Mouse (Mus musculus) E14TG2a.4 (cell line): ENCODE results near the gene Cmss1.

Experiments
- H3K27me3 ChIP-seq: 2 replicates; pipeline ENCODE4 v1.6.1; 2014; ENCODE audit warnings: low read length, control low read depth; ENCODE audit not compliant: insufficient read depth
- H3K36me3 ChIP-seq: 2 replicates; pipeline ENCODE4 v1.6.1; 2014; ENCODE audit warnings: low read length, control low read depth; ENCODE audit not compliant: insufficient read depth
- H3K4me1 ChIP-seq: replicated peaks from 2 replicates; pipeline ENCODE4 v1.6.1; 2014; ENCODE audit warnings: low read depth, low read length, control low read depth
- H3K4me3 ChIP-seq: replicated peaks from 2 replicates; pipeline ENCODE4 v1.5.1; 2014; ENCODE audit warnings: mild to moderate bottlenecking, low read length
- H3K9me3 ChIP-seq: 2 replicates; pipeline ENCODE4 v1.6.1; 2014; ENCODE audit warnings: low read length, control low read depth
- CTCF ChIP-seq: conservative IDR thresholded peaks from 2 replicates; pipeline ENCODE4 v1.5.1; 2014; ENCODE audit warnings: low read length
- NANOG ChIP-seq: IDR thresholded peaks from 2 replicates; pipeline ENCODE4 v1.6.1; 2014; ENCODE audit warnings: borderline replicate concordance, low read length, mixed read lengths
- POU5F1 ChIP-seq: IDR thresholded peaks from 2 replicates; pipeline ENCODE4 v1.6.1; 2014; ENCODE audit warnings: low read length, borderline replicate concordance

Cmss1 gene

GRCm38 (mm10) chr16:57419881-57420280 lies 186.8 kb downstream of the Cmss1 start:
- no peaks in the 10 kb centered on the region; the same call in 1 of the 2 replicates for H3K9me3 ChIP-seq
- no peaks in the 10 kb centered on the region for H3K27me3 ChIP-seq
- H3K4me3 ChIP-seq = no peak overlapping the region
- TF ChIP-seq POU5F1 (no peak), NANOG (no peak), CTCF (no peak)
- H3K36me3 ChIP-seq = no peaks in the 10 kb centered on the region
- H3K4me1 ChIP-seq = peaks cover 18% of the 10 kb centered on the region

- no peak overlapping the region for H3K4me3 ChIP-seq
- H3K27me3 ChIP-seq = no peaks in the 10 kb centered on the region
- no peaks in the 10 kb centered on the region for H3K36me3 ChIP-seq
- TF ChIP-seq POU5F1 (no peak), CTCF (no peak), NANOG (no peak)
- H3K9me3 ChIP-seq = no peaks in the 10 kb centered on the region; the same call in 1 of the 2 replicates
- H3K4me1 ChIP-seq = peaks cover 18% of the 10 kb centered on the region
These were observed 187.3 kb downstream of the Cmss1 start for GRCm38 (mm10) chr16:57419332-57419731.

- TF ChIP-seq NANOG (no peak), CTCF (no peak), POU5F1 (no peak)
- no peaks in the 10 kb centered on the region for H3K36me3 ChIP-seq
- no peaks in the 10 kb centered on the region for H3K27me3 ChIP-seq
- no peaks in the 10 kb centered on the region; the same call in 1 of the 2 replicates for H3K9me3 ChIP-seq
- peaks cover 13% of the 10 kb centered on the region for H3K4me1 ChIP-seq
- no peak overlapping the region for H3K4me3 ChIP-seq
These were observed 188.7 kb downstream of the Cmss1 start for GRCm38 (mm10) chr16:57417955-57418354.

- no peak for TF ChIP-seq NANOG
- TF ChIP-seq CTCF = no peak
- TF ChIP-seq POU5F1 = no peak
- Histone ChIP-seq H3K9me3 (no peaks in the 10 kb centered on the region; the same call in 1 of the 2 replicates), H3K27me3 (no peaks in the 10 kb centered on the region), H3K4me1 (peaks cover 12% of the 10 kb centered on the region; the same call in 1 of the 2 replicates), H3K36me3 (no peaks in the 10 kb centered on the region), H3K4me3 (no peak overlapping the region)
These were observed 189.6 kb downstream of the Cmss1 start for GRCm38 (mm10) chr16:57417017-57417416.

GRCm38 (mm10) chr16:57416049-57416448 lies 190.6 kb downstream of the Cmss1 start:
- H3K27me3 ChIP-seq = no peaks in the 10 kb centered on the region
- peaks cover 12% of the 10 kb centered on the region; the same call in 1 of the 2 replicates for H3K4me1 ChIP-seq
- TF ChIP-seq CTCF = no peak
- no peak for TF ChIP-seq POU5F1
- no peak for TF ChIP-seq NANOG
- H3K36me3 ChIP-seq = no peaks in the 10 kb centered on the region
- no peak overlapping the region for H3K4me3 ChIP-seq
- no peaks in the 10 kb centered on the region; the same call in 1 of the 2 replicates for H3K9me3 ChIP-seq

GRCm38 (mm10) chr16:57412766-57413165 lies 193.9 kb downstream of the Cmss1 start:
- Histone ChIP-seq H3K27me3 (no peaks in the 10 kb centered on the region), H3K36me3 (no peaks in the 10 kb centered on the region), H3K9me3 (no peaks in the 10 kb centered on the region; the same call in 1 of the 2 replicates), H3K4me3 (no peak overlapping the region), H3K4me1 (peaks cover 13% of the 10 kb centered on the region; the same call in 1 of the 2 replicates)
- TF ChIP-seq POU5F1 (no peak), NANOG (no peak), CTCF (no peak)

- no peak for TF ChIP-seq POU5F1
- no peak for TF ChIP-seq CTCF
- no peak for TF ChIP-seq NANOG
- Histone ChIP-seq H3K36me3 (no peaks in the 10 kb centered on the region), H3K4me1 (0 out of 2 replicates have a peak, but pooled peaks cover 4% of the 10 kb centered on the region), H3K9me3 (no peaks in the 10 kb centered on the region), H3K27me3 (no peaks in the 10 kb centered on the region), H3K4me3 (no peak overlapping the region)
These were observed 202.8 kb downstream of the Cmss1 start for GRCm38 (mm10) chr16:57403825-57404224.

- TF ChIP-seq POU5F1 (no peak), CTCF (no peak), NANOG (no peak)
- Histone ChIP-seq H3K36me3 (no peaks in the 10 kb centered on the region), H3K4me1 (peaks cover 8% of the 10 kb centered on the region), H3K4me3 (no peak overlapping the region), H3K27me3 (no peaks in the 10 kb centered on the region), H3K9me3 (no peaks in the 10 kb centered on the region)
These were observed 203.8 kb downstream of the Cmss1 start for GRCm38 (mm10) chr16:57402910-57403309.

- peaks cover 17% of the 10 kb centered on the region for H3K4me1 ChIP-seq
- no peaks in the 10 kb centered on the region for H3K9me3 ChIP-seq
- no peak for TF ChIP-seq POU5F1
- TF ChIP-seq NANOG = no peak
- no peak for TF ChIP-seq CTCF
- no peaks in the 10 kb centered on the region for H3K36me3 ChIP-seq
- H3K27me3 ChIP-seq = no peaks in the 10 kb centered on the region
- H3K4me3 ChIP-seq = no peak overlapping the region
These were observed 205.0 kb downstream of the Cmss1 start for GRCm38 (mm10) chr16:57401702-57402101.
